Mouse (Mus musculus): ENCODE measurements at regions not wholly inside any gene's neighbourhood (a gene's known extent, or its start where the extent isn't known, plus 50 kb on each side); places are given as distances from the start of the nearest gene placed in this dataset.

DNA sequence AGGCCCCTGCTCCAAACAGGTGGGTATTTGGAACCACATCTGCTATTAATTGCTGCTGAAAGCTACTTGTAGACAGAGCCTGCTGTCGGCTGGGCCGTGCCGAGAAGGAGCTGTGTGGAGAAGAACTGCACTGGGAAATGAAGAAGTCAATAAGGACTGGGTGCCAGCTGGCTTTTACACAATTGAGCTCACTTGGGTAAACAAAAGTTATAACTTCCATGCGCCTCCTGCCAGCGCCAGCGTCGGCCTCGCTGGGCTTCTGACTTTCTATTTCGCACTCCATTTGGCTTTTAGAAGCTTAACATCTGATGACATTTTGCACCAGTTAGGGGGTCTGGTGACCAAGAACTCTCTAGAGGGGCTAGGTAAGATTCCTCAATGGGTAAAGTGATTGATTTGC lies 114.2 kb downstream of the Fam114a2 start:
- no peak overlapping the region for H3K27ac ChIP-seq (ENCODE audit: low read depth, low read length)
- no peaks in the 10 kb centered on the region for H3K27me3 ChIP-seq (ENCODE audit: control insufficient read depth, insufficient read depth, low read length)
- H3K36me3 ChIP-seq (ENCODE audit: control insufficient read depth, insufficient read depth, low read length): no peaks in the 10 kb centered on the region
- H3K4me1 ChIP-seq (replicated peaks; ENCODE audit: control insufficient read depth, insufficient read depth, low read length): no peaks in the 10 kb centered on the region
- no peak for ATAC-seq (ENCODE audit: low FRiP score)
- H3K9me3 ChIP-seq (ENCODE audit: control insufficient read depth, low read length): no peaks in the 10 kb centered on the region
- no peak overlapping the region for H3K9ac ChIP-seq (ENCODE audit: low read depth, low read length)
- no peak for DNase-seq (ENCODE audit: low spot score)
- no peak overlapping the region for H3K4me3 ChIP-seq (ENCODE audit: low read depth, low read length)
- 80% methylated on average over 9 of the region's 9 CpGs for WGBS
- H3K4me2 ChIP-seq (replicated peaks; ENCODE audit: low read depth, low read length): no peak overlapping the region

- Histone ChIP-seq H3K9ac (ENCODE audit: low read depth, low read length) (no peak overlapping the region), H3K4me3 (ENCODE audit: low read depth, low read length) (no peak overlapping the region), H3K4me2 (replicated peaks; ENCODE audit: low read depth, low read length) (no peak overlapping the region), H3K36me3 (ENCODE audit: control insufficient read depth, insufficient read depth, low read length) (no peaks in the 10 kb centered on the region), H3K27me3 (ENCODE audit: control insufficient read depth, insufficient read depth, low read length) (no peaks in the 10 kb centered on the region), H3K9me3 (ENCODE audit: control insufficient read depth, low read length) (no peaks in the 10 kb centered on the region), H3K27ac (ENCODE audit: low read depth, low read length) (no peak overlapping the region), H3K4me1 (replicated peaks; ENCODE audit: control insufficient read depth, insufficient read depth, low read length) (no peaks in the 10 kb centered on the region)
- ATAC-seq (ENCODE audit: low FRiP score): no peak
- WGBS: 65% methylated on average over 2 of the region's 2 CpGs
- no peak for DNase-seq (ENCODE audit: low spot score)
These were observed 116.8 kb downstream of the Fam114a2 start for GRCm38 (mm10) chr11:57401610-57402009.

GRCm38 (mm10) chr11:57399366-57399765 lies 119.1 kb downstream of the Fam114a2 start:
- Histone ChIP-seq H3K27me3 (ENCODE audit: control insufficient read depth, insufficient read depth, low read length) (no peaks in the 10 kb centered on the region), H3K9me3 (ENCODE audit: control insufficient read depth, low read length) (no peaks in the 10 kb centered on the region), H3K36me3 (ENCODE audit: control insufficient read depth, insufficient read depth, low read length) (no peaks in the 10 kb centered on the region), H3K9ac (ENCODE audit: low read depth, low read length) (no peak overlapping the region), H3K27ac (ENCODE audit: low read depth, low read length) (no peak overlapping the region), H3K4me1 (replicated peaks; ENCODE audit: control insufficient read depth, insufficient read depth, low read length) (no peaks in the 10 kb centered on the region), H3K4me2 (replicated peaks; ENCODE audit: low read depth, low read length) (no peak overlapping the region), H3K4me3 (ENCODE audit: low read depth, low read length) (no peak overlapping the region)
- whole genome bisulfite sequencing: 100% methylated on average over 1 of the region's 1 CpGs
- no peak for DNase-seq (ENCODE audit: low spot score)
- no peak for ATAC-seq (ENCODE audit: low FRiP score)

- no peaks in the 10 kb centered on the region for H3K27me3 ChIP-seq (ENCODE audit: control insufficient read depth, insufficient read depth, low read length)
- no peaks in the 10 kb centered on the region for H3K36me3 ChIP-seq (ENCODE audit: control insufficient read depth, insufficient read depth, low read length)
- no peaks in the 10 kb centered on the region for H3K4me1 ChIP-seq (replicated peaks; ENCODE audit: control insufficient read depth, insufficient read depth, low read length)
- ATAC-seq (ENCODE audit: low FRiP score): no peak
- no peak overlapping the region for H3K27ac ChIP-seq (ENCODE audit: low read depth, low read length)
- H3K9me3 ChIP-seq (ENCODE audit: control insufficient read depth, low read length): no peaks in the 10 kb centered on the region
- H3K9ac ChIP-seq (ENCODE audit: low read depth, low read length): no peak overlapping the region
- no peak for DNase-seq (ENCODE audit: low spot score)
- no peak overlapping the region for H3K4me3 ChIP-seq (ENCODE audit: low read depth, low read length)
- WGBS: 58% methylated on average over 3 of the region's 3 CpGs
- no peak overlapping the region for H3K4me2 ChIP-seq (replicated peaks; ENCODE audit: low read depth, low read length)
These were observed 122.0 kb downstream of the Fam114a2 start for GRCm38 (mm10) chr11:57396429-57396828.

DNA sequence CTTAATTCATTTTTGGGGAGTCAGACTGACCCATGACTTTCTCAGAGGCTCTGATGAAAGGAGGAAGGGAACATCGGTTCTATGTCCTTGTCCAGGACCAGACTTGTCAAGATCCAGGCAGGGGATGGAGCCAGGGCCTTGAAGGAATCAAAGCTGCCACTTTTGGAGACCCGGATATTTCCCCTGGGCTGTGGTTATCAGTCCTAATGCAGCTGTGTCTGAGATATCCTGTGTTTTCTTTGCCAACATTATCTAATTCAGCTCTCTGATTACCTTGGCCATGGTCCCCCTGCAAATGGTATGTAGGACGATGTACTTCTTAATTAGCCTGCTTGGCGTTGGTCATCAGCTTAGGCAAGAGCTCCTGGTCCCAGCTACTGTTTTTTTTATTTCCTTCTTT lies 127.6 kb downstream of the Fam114a2 start:
- Histone ChIP-seq H3K4me3 (ENCODE audit: low read depth, low read length) (no peak overlapping the region), H3K27me3 (ENCODE audit: control insufficient read depth, insufficient read depth, low read length) (no peaks in the 10 kb centered on the region), H3K36me3 (ENCODE audit: control insufficient read depth, insufficient read depth, low read length) (no peaks in the 10 kb centered on the region), H3K9me3 (ENCODE audit: control insufficient read depth, low read length) (no peaks in the 10 kb centered on the region), H3K9ac (ENCODE audit: low read depth, low read length) (no peak overlapping the region), H3K4me1 (replicated peaks; ENCODE audit: control insufficient read depth, insufficient read depth, low read length) (no peaks in the 10 kb centered on the region), H3K27ac (ENCODE audit: low read depth, low read length) (no peak overlapping the region), H3K4me2 (replicated peaks; ENCODE audit: low read depth, low read length) (no peak overlapping the region)
- WGBS: 85% methylated on average over 4 of the region's 4 CpGs
- DNase-seq (ENCODE audit: low spot score) (no peak), ATAC-seq (ENCODE audit: low FRiP score) (no peak)

All from hindbrain, embryonic 11.5 days (tissue).